Mouse (Mus musculus) bone marrow, adult 2 months (tissue): ENCODE measurements around the gene Rtl6. TPM values are rescaled to one million over a fixed set of nuclear protein-coding genes. Genes with fewer than 3 reads are reported as not detected.

ENCODE experiments used
- H3K27ac ChIP-seq: fragments of 200-500 bp; 2 replicates; pipeline ENCODE4 v1.5.1; 2012; ENCODE audit warnings: low read depth, mild to moderate bottlenecking, control low read depth, inconsistent platforms, low read length; ENCODE audit not compliant: control insufficient read depth, poor library complexity, insufficient read depth
- H3K4me1 ChIP-seq: fragments of 200-500 bp; 2 replicates; pipeline ENCODE4 v1.6.1; 2011; ENCODE audit warnings: low read length; ENCODE audit not compliant: control insufficient read depth, insufficient read depth
- H3K4me3 ChIP-seq: fragments of 200-500 bp; replicated peaks from 2 replicates; pipeline ENCODE3; 2011; ENCODE audit warnings: mild to moderate bottlenecking, low read depth, low read length, control low read depth; ENCODE audit not compliant: control insufficient read depth
- CTCF ChIP-seq: fragments of 200-500 bp; IDR thresholded peaks from 2 replicates; pipeline ENCODE4 v1.5.1; 2011; ENCODE audit warnings: low read length, control low read depth; ENCODE audit not compliant: control insufficient read depth, insufficient read depth
- POLR2A ChIP-seq: fragments of 200-500 bp; IDR thresholded peaks from 2 replicates; pipeline ENCODE4 v1.6.1; 2011; ENCODE audit warnings: low read depth, mild to moderate bottlenecking, control low read depth, low read length, borderline replicate concordance; ENCODE audit not compliant: control insufficient read depth
- WGBS: fragments of 180-500 bp; shearing (Covaris S2); methylation state at CpG from one replicate; pipeline ENCODE4 v1.1.7; 2018; 5-methylcytosine and 5-hydroxymethylcytosine counted together
- polyA plus RNA-seq: library from polyadenylated mRNA; stranded (reverse); fragments of >200 nt; gene quantifications from 2 replicates; pipeline ENCODE4 v1.2.4, GENCODE M21; 2011; ENCODE audit warnings: low replicate concordance; ENCODE audit not compliant: missing spikeins, insufficient read depth, insufficient read length

The Rtl6 gene
- polyA plus RNA-seq, 1 experiment: 0.90 TPM

DNA sequence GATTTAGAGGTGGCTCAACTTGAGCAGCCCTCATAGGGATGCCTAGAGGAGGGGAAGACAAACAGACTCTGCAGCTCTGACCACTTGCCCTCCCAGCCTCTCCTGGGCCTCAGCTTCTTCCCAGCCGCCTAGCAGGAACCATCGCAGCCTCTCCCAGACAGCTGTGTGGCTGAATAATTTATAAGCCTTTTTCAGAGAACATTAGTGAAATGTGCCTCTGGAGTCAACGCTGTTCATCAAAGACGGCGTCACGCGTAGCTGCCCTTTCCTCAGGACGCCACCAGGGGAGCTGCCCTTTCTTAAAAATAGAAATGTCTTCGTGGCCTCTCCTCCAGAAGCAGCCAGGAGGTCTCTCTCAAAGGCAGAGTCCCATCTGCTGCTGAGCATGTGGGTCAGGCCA, 35.9 kb upstream of the Rtl6 start:
- Histone ChIP-seq H3K4me1 (no peaks in the 10 kb centered on the region), H3K27ac (no peak overlapping the region), H3K4me3 (no peak overlapping the region)
- TF ChIP-seq POLR2A (no peak), CTCF (peak; percentile 29; the same call in 1 of the 2 replicates)
- WGBS: 63% methylated on average over 9 of the region's 9 CpGs

DNA sequence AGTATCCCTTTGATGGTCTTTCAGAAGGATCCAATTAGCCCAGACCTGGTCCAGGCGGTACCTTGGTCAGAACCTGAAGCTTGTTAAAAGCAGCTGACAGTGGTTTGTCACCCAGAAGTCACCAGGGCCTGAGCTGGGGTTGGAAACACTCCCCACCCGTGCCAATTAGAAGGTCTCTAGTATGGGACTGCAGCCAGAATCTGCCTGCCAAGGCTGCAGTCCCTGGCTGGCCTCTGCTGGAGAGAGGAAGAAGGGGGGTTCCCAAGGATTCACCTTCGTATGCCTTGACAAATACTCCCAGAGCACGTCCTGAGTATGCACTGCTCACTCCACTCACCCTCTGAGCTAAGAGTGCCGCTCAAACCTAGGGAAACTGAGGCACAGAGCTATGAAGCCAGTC, 34.6 kb upstream of the Rtl6 start:
- TF ChIP-seq CTCF: no peak
- TF ChIP-seq POLR2A: no peak
- Histone ChIP-seq H3K4me3 (no peak overlapping the region), H3K27ac (no peak overlapping the region), H3K4me1 (no peaks in the 10 kb centered on the region; the same call in 1 of the 2 replicates)
- WGBS: 73% methylated on average over 5 of the region's 5 CpGs

DNA sequence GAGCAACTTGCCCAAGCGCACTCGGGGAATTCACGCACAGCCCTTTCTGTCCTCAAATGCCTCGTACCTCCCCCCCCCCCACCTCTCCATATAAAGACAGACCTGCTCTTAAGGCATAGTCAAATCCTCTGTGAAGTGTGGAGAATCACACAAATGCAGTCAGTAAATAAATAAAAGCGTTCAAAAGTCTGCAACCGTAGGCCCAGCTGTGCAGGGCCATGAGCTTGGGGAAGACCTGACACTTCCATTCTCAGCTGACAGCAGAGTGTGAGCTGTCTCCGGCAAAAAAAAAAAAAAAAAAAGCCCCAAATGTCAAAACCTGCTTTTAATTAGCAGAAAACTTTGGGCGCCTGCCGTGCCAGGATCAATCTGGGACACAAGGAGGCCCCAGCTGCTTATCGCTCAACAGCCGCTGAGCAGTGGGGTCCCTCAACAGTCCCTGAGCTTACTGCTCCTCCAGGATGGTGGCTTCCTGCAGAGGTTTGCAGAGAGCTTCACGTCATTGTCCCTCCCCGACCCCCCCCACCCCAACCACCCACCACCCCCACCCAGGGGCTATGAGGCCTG, 34.0 kb upstream of the Rtl6 start:
- no peak overlapping the region for H3K4me3 ChIP-seq
- H3K4me1 ChIP-seq: no peaks in the 10 kb centered on the region; the same call in 1 of the 2 replicates
- no peak overlapping the region for H3K27ac ChIP-seq
- TF ChIP-seq POLR2A (no peak), CTCF (no peak)
- WGBS: 81% methylated on average over 13 of the region's 13 CpGs

DNA sequence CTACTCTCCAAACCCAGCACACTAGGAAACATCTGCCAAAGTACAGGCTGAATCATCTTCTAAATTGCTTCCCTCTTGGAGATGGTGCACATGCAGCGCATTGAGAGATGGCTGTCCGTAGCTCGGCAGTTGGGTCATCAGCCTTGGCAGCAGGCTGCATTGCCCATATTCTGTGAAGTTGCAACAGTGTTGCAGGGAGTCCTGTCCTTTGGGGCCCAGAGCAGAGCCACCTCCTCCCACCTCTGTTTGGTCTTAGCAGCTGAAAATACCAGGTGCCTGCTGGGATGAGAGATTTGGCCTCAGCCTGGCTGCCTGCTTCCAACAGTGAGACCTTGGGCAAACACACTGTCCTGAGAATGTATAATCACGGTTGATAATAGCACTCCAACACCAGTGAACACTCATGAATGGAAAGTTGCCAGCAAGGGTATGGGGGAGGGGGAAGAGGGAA, 30.8 kb upstream of the Rtl6 start:
- Histone ChIP-seq H3K4me1 (no peaks in the 10 kb centered on the region; the same call in 1 of the 2 replicates), H3K27ac (no peak overlapping the region), H3K4me3 (no peak overlapping the region)
- TF ChIP-seq CTCF: no peak
- TF ChIP-seq POLR2A: no peak
- 52% methylated on average over 4 of the region's 4 CpGs for WGBS

DNA sequence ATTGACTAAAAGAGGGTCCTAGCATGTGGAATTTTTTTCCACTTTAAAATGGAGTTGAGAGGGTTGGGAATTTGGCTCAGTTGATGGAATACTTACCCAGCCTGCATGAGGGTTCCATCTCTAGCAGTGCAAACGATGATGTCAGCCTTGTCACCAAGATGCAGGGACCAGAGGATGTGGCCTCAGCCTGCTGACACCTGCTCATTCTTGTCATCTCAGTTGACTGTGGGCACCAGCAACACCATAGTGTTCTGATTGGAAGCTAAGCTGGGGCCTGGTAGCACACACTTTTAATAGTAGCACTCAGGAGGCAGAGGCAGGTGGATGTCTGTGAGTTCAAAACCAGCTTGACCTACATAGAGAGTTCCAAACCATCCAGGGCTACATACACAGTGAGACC, 21.0 kb upstream of the Rtl6 start:
- H3K27ac ChIP-seq: no peak overlapping the region
- no peak overlapping the region for H3K4me3 ChIP-seq
- no peaks in the 10 kb centered on the region for H3K4me1 ChIP-seq
- TF ChIP-seq POLR2A (no peak), CTCF (no peak)
- WGBS: 39% methylated on average over 1 of the region's 1 CpGs

DNA sequence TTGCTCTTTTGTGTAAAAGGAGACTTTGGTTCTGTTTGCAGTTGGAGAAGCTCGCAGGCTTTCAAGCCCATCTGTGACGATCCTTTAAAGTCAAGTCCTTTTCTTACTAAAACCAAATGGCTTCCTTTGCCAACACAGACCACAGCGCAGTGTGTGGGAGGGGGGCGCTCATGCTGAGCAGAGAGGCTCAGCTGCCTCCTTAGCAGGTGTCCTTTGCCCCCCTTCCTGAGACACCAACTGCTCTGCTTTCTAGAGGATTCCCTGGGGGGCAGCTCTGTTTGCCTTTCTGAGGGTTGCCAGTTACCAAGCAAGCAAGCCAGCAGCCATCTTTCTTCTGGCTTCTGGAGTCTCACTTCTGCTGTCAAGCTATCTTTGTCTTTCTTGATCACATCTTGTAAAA, 19.4 kb upstream of the Rtl6 start:
- TF ChIP-seq POLR2A (peak; percentile 50; the same call in 1 of the 2 replicates), CTCF (no peak)
- 58% methylated on average over 4 of the region's 4 CpGs for WGBS
- H3K4me1 ChIP-seq: peaks cover 2% of the 10 kb centered on the region; the same call in 1 of the 2 replicates
- no peak overlapping the region for H3K4me3 ChIP-seq
- H3K27ac ChIP-seq: peak overlapping the region; percentile 67

DNA sequence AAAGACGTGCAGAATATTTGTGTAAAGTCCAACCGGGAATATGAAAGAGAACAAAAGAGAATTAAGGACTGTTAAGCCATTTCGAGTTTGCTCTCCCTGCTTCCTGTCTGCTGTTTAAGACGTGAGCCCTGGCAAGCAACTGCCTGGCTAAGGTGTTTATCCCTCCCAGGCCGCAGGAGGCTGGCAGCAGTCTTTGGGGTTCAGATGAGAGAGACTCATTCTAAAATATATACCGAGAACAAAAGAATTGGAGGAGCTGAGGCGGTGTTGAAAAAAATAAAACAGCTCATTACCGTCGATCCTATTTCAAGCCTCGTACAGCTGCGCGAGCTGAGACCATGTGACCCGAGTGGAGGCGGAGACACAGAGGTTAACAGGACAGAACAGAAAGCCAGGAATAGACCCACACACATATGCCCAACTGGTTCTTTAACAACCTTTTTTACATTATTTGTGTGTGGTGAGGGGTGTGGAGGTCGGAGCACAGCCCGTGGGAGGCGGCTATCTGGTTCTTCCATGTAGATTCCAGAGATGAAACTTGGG, 9.0 kb upstream of the Rtl6 start:
- Histone ChIP-seq H3K4me3 (no peak overlapping the region), H3K27ac (no peak overlapping the region; the same call in 1 of the 2 replicates), H3K4me1 (no peaks in the 10 kb centered on the region)
- TF ChIP-seq CTCF (no peak), POLR2A (no peak)
- 77% methylated on average over 17 of the region's 17 CpGs for WGBS

DNA sequence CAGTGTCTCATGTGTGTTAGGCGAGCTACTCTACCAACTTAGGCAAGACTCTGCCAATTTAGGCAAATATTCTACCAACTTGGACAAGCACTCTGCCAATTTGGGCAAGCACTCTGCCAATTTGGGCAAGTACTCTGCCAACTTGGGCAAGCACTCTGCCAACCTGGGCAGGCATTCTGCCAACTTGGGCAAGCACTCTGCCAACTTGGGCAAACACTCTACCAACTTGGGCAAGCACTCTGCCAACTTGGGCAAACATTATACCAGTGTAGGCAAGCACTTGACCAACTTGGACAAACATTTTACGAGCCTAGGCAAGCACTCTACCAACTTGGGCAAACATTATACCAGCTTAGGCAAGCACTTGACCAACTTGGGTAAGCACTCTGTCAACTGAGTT, 3.9 kb upstream of the Rtl6 start:
- H3K27ac ChIP-seq: no peak overlapping the region

DNA sequence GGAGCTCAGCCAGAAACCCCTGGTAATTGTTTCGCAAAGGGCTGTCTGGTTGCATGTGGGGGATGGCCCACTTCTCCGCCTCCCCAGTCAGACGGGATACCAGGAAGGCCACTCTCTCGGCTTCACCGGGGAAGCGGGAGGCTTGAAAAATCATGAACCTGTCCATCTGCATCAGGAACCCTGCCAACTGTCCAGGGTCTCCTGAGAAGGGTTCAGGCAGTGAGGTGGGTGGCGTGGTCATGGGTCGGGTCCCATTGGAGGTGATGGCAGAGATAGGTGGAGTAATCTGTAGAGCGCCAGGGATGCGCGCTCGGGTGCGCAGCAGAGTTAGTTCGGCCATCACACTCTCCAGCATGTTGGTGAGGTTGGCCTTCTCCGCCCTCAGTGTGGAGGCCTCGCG, 949 bp downstream of the Rtl6 start:
- Histone ChIP-seq H3K27ac (no peak overlapping the region), H3K4me1 (no peaks in the 10 kb centered on the region), H3K4me3 (no peak overlapping the region)
- TF ChIP-seq CTCF (no peak), POLR2A (no peak)
- WGBS: 93% methylated on average over 17 of the region's 17 CpGs

More for the DNA sequence above, 3.9 kb upstream of the Rtl6 start:
- Histone ChIP-seq H3K4me3 (no peak overlapping the region), H3K4me1 (no peaks in the 10 kb centered on the region)
- 62% methylated on average over 2 of the region's 2 CpGs for WGBS
- TF ChIP-seq CTCF (no peak), POLR2A (no peak)

DNA sequence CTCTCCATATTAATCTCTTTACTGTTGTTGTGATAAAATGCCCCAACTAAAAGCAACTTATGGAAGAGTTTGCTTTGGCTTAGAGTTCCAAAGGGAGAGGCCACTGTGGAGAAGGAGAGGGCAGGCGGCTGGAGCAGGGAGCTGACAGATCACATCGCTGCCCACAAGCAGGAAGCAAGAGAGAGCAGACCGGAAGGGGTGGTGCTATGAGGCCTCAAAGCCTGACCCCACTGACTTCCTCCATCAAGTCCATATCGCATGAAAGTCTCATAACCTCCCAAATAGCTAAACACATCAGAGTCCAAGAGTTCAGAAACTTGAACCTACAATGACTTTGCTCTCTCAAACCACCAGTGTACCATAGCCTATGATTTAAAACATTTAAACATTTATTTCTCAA, 6.6 kb downstream of the Rtl6 start:
- 6% methylated on average over 4 of the region's 4 CpGs for WGBS
- no peak for TF ChIP-seq CTCF
- TF ChIP-seq POLR2A: no peak
- H3K4me3 ChIP-seq: no peak overlapping the region
- H3K4me1 ChIP-seq: no peaks in the 10 kb centered on the region; the same call in 1 of the 2 replicates
- H3K27ac ChIP-seq: no peak overlapping the region
